Mouse (Mus musculus): ENCODE measurements around the gene Mplkip. TPM values are rescaled to one million over a fixed set of nuclear protein-coding genes. Genes with fewer than 3 reads are reported as not detected.

The Mplkip gene
- 45.1 and 48.9 TPM in 2 replicates for polyA plus RNA-seq (2015; fragmentation: Nextera tagmentation; extraction: Ambion mirVana)

DNA sequence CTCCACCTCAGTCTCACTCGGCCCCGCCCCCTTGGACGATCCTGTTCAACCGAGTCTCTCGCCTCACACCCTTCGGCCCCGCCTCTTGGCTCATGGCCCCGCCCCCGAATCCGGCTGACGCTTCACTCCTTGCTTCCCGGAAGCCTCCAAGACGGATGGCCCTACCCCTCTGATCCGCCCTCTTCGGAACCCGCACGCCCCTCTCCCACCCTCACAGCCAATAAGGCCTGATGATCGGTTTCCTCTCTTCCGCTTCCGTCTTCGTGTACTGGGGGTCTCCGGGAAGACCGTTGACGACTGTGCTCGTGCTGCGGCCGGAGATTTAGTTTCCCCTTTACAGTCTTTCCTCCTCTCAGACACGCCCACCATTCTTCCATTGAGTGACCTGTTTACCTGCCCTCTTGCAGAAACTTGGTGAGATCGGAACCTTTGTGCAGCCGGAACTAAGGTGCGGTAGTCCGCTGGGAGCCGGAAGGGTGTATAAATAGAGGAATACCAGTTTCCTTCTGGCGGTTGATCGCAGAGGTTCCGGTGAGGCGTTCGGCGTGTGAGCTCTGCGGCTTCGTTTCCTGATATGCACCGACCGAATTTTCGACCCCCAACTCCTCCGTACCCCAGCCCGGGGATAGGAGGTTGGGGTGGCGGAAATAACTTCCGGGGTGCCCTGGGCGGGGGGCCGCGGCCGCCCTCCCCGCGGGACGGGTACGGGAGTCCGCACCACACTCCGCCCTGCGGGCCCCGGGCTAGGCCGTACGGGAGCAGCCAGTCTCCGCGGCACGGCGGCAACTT is at the start of gene Mplkip, which contains the start of gene Sugct:
Mplkip (plus strand) TSS at position 282 of the 789 bp plus-strand sequence.
Sugct (minus strand) TSS at position 643 of the 789 bp plus-strand sequence.
- Histone ChIP-seq H3K27ac (peak within 1 kb of the TSS; percentile 88), H3K27me3 (no peaks in the 10 kb centered on the region), H3K4me2 (peak within 1 kb of the TSS; percentile 67), H3K4me3 (peak within 1 kb of the TSS; percentile 77), H3K9me3 (no peaks in the 10 kb centered on the region), H3K9ac (peak within 1 kb of the TSS; percentile 83), H3K4me1 (peaks cover 9% of the 10 kb centered on the region), H3K36me3 (no peaks in the 10 kb centered on the region)
- WGBS = under 1% methylated on average over 66 of the region's 66 CpGs
- ATAC-seq (ENCODE audit: borderline replicate concordance, extremely low read depth, low FRiP score, low TSS enrichment) = peak; percentile 99

- Histone ChIP-seq H3K4me1 (no peaks in the 10 kb centered on the region), H3K9me3 (no peaks in the 10 kb centered on the region), H3K4me3 (no peak overlapping the region), H3K36me3 (no peaks in the 10 kb centered on the region), H3K27ac (no peak overlapping the region), H3K4me2 (no peak overlapping the region), H3K9ac (no peak overlapping the region), H3K27me3 (no peaks in the 10 kb centered on the region)
- ATAC-seq (ENCODE audit: borderline replicate concordance, extremely low read depth, low FRiP score, low TSS enrichment) = no peak
- WGBS = 63% methylated on average over 1 of the region's 1 CpGs
These were observed 27.6 kb upstream of the Mplkip start for GRCm38 (mm10) chr13:17667380-17667779.

DNA sequence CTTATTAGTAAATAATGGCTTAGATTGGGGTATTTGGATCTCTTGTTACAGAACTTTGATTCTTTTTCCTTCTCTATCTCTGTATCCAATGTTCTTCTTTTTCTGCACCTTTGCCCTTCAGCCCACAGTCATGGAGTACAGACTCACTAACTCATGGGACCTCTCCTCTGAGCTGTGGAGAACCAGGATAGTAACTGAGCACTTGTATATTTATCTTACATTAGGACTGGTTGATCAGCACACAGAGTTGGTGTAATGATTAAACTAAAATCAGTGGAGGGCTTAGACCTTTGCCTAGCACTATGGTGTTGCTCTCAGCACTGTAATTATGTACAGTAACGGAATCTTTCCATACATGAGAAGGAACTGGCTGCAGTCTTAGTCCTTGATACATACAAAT is 23.9 kb upstream of the Mplkip start:
- Histone ChIP-seq H3K4me1 (no peaks in the 10 kb centered on the region), H3K4me3 (no peak overlapping the region), H3K27ac (no peak overlapping the region), H3K9ac (no peak overlapping the region), H3K4me2 (no peak overlapping the region), H3K36me3 (no peaks in the 10 kb centered on the region), H3K9me3 (no peaks in the 10 kb centered on the region), H3K27me3 (no peaks in the 10 kb centered on the region)
- no peak for ATAC-seq (ENCODE audit: borderline replicate concordance, extremely low read depth, low FRiP score, low TSS enrichment)
- WGBS = 58% methylated on average over 1 of the region's 1 CpGs

DNA sequence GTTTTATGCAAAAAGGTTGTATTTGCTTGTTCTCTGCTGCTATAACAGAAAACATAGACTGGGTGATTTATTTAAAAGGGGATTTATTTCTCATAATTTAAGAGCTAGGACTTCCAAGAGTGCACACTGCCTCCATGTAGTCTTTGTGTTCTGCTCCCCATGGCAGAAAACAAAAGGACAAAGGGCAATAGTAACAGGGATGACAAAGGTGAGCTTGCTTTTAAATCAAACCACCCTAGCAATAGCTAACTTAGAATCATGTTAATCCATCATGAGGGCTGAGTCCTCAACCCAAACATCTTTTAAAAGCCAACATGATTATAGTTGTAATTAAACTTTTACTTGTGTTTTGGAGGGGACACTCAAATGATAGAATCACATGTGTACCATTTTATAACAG is 5.5 kb upstream of the Mplkip start:
- Histone ChIP-seq H3K4me1 (peaks cover 10% of the 10 kb centered on the region), H3K27me3 (no peaks in the 10 kb centered on the region), H3K9me3 (no peaks in the 10 kb centered on the region), H3K9ac (no peak overlapping the region), H3K27ac (no peak overlapping the region), H3K4me3 (no peak overlapping the region), H3K4me2 (no peak overlapping the region), H3K36me3 (no peaks in the 10 kb centered on the region)
- no peak for ATAC-seq (ENCODE audit: borderline replicate concordance, extremely low read depth, low FRiP score, low TSS enrichment)

GRCm38 (mm10) chr13:17690686-17691085 is 4.3 kb upstream of the Mplkip start:
- no peaks in the 10 kb centered on the region for H3K27me3 ChIP-seq
- ATAC-seq (ENCODE audit: borderline replicate concordance, extremely low read depth, low FRiP score, low TSS enrichment) = no peak
- H3K36me3 ChIP-seq = no peaks in the 10 kb centered on the region
- no peak overlapping the region for H3K4me3 ChIP-seq
- H3K4me1 ChIP-seq = peaks cover 10% of the 10 kb centered on the region
- H3K27ac ChIP-seq = no peak overlapping the region
- no peaks in the 10 kb centered on the region for H3K9me3 ChIP-seq
- no peak overlapping the region for H3K9ac ChIP-seq
- no peak overlapping the region for H3K4me2 ChIP-seq

DNA sequence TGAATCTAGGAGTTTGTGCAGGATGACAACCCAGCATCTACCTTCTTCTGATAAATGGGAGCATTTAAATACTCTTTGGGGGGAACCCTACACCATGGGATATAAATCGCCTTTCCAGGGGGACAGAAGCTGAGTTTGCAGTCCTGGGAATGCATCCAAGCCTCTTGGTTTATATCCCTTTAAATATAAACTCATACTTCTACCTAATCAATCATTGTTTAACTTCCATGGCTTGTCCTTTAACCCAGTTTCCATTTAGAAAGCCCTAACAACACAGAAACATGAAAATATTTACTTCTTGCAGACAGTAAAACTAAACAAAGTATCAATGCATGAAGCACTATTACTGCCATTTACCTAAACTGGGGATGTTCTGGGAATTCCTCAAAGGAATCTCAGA is 3.6 kb upstream of the Mplkip start:
- H3K36me3 ChIP-seq = no peaks in the 10 kb centered on the region
- H3K9me3 ChIP-seq = no peaks in the 10 kb centered on the region
- H3K4me1 ChIP-seq = peaks cover 10% of the 10 kb centered on the region
- ATAC-seq (ENCODE audit: borderline replicate concordance, extremely low read depth, low FRiP score, low TSS enrichment) = no peak
- H3K27me3 ChIP-seq = no peaks in the 10 kb centered on the region
- H3K9ac ChIP-seq = no peak overlapping the region
- 16% methylated on average over 1 of the region's 1 CpGs for WGBS
- H3K27ac ChIP-seq = peak overlapping the region; percentile 63
- H3K4me3 ChIP-seq = no peak overlapping the region
- no peak overlapping the region for H3K4me2 ChIP-seq

GRCm38 (mm10) chr13:17693816-17694215 is 1.2 kb upstream of the Mplkip start:
- Histone ChIP-seq H3K4me1 (peaks cover 12% of the 10 kb centered on the region), H3K4me2 (peak overlapping the region; percentile 67; the same call in 1 of the 2 replicates), H3K9me3 (no peaks in the 10 kb centered on the region), H3K9ac (no peak overlapping the region), H3K27me3 (no peaks in the 10 kb centered on the region), H3K27ac (peak overlapping the region; percentile 88; the same call in 1 of the 2 replicates), H3K4me3 (peak overlapping the region; percentile 77), H3K36me3 (no peaks in the 10 kb centered on the region)
- no peak for ATAC-seq (ENCODE audit: borderline replicate concordance, extremely low read depth, low FRiP score, low TSS enrichment)
- 55% methylated on average over 5 of the region's 5 CpGs for WGBS

DNA sequence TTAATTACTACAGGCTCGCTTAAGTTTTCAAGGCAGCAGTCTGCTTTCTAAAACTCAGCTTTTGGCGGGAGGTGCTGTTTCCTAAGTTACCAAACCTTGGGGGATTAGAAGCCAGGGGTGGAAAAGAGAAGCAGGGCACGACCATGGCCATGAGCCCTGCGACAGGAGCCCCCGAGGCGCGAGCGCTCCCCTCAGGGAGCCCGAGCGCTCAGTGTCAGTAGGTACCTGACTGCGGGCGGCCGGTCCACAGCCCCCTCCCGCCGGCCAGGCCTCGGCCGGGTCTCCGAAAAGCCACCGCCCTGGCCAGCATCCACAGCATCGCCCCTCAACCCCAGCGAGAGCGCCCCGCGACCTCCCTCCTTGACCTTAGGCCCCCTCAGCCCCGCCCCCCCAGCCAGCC is 578 bp upstream of the Mplkip start:
- ATAC-seq (ENCODE audit: borderline replicate concordance, extremely low read depth, low FRiP score, low TSS enrichment) = peak; percentile 71
- H3K9me3 ChIP-seq = no peaks in the 10 kb centered on the region
- peaks cover 12% of the 10 kb centered on the region for H3K4me1 ChIP-seq

GRCm38 (mm10) chr13:17695898-17696580 is 1.0 kb downstream of the Mplkip start:
- Histone ChIP-seq H3K4me2 (peak overlapping the region; percentile 61), H3K9me3 (no peaks in the 10 kb centered on the region), H3K9ac (peak overlapping the region; percentile 83), H3K27ac (peak overlapping the region; percentile 84; the same call in 1 of the 2 replicates), H3K4me1 (peaks cover 7% of the 10 kb centered on the region; the same call in 1 of the 2 replicates), H3K36me3 (no peaks in the 10 kb centered on the region), H3K4me3 (peak overlapping the region; percentile 77), H3K27me3 (no peaks in the 10 kb centered on the region)
- ATAC-seq (ENCODE audit: borderline replicate concordance, extremely low read depth, low FRiP score, low TSS enrichment) = no peak
- 5% methylated on average over 7 of the region's 7 CpGs for WGBS

More for the DNA sequence above, 578 bp upstream of the Mplkip start:
- H3K27me3 ChIP-seq = no peaks in the 10 kb centered on the region
- H3K9ac ChIP-seq = peak overlapping the region; percentile 67
- H3K27ac ChIP-seq = peak overlapping the region; percentile 88
- no peaks in the 10 kb centered on the region for H3K36me3 ChIP-seq
- H3K4me3 ChIP-seq = peak overlapping the region; percentile 77
- under 1% methylated on average over 24 of the region's 25 CpGs for WGBS
- H3K4me2 ChIP-seq = peak overlapping the region; percentile 67

DNA sequence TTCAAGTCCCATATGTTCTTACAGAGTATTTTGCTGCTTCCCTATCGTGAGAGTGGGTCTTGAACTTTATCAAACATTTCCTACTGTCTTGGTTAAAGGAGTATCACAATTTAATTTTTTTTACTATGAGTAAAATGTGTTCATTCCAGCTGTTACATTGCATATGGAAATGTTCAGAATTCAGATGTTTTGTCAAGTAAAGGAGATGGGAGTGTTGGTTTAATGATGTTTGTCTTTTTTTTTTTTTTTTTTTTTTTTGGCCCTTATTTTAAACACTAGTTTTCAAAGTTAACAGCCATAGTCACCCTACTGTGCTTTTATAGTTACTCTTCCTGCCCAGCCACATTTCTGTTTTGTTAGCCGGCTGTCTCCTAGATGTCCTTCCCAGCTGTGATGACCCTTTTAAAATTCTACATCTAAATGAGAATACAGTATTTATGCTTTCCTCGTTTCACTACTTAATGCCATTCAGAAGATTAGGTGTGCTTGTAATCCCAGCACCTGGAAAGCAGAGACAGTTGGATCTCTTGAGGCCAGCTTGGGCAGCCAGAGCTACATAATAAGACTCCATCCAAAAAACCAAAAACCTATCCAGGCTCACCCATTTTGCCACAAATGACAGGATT is 5.2 kb downstream of the Mplkip start:
- H3K27me3 ChIP-seq = no peaks in the 10 kb centered on the region
- no peak overlapping the region for H3K4me3 ChIP-seq
- H3K27ac ChIP-seq = no peak overlapping the region
- H3K4me2 ChIP-seq = no peak overlapping the region
- no peaks in the 10 kb centered on the region for H3K9me3 ChIP-seq
- ATAC-seq (ENCODE audit: borderline replicate concordance, extremely low read depth, low FRiP score, low TSS enrichment) = no peak
- H3K9ac ChIP-seq = no peak overlapping the region
- 83% methylated on average over 3 of the region's 3 CpGs for WGBS
- 0 out of 2 replicates have a peak, but pooled peaks cover 3% of the 10 kb centered on the region for H3K4me1 ChIP-seq
- no peaks in the 10 kb centered on the region for H3K36me3 ChIP-seq

DNA sequence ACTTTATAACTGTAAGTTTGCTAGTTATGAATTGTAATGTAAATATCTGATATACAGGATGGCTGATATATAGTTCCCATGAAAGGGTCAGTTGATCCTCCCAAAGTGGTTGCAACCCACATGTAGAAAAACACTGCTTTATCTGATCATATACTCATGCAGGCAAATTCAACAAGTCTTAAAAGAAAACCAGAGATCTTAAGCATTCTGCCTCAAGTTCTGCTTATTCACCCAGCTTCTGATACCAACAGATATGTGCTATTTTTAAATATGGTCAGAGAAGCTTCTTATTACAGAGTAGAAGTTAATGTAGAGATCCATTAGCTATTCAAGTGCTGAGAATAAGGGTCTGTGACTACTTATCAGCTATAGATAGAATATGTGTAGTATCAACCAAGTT is 6.3 kb downstream of the Mplkip start:
- Histone ChIP-seq H3K27ac (no peak overlapping the region), H3K27me3 (no peaks in the 10 kb centered on the region), H3K36me3 (no peaks in the 10 kb centered on the region), H3K4me1 (0 out of 2 replicates have a peak, but pooled peaks cover 3% of the 10 kb centered on the region), H3K4me2 (no peak overlapping the region), H3K4me3 (no peak overlapping the region), H3K9me3 (no peaks in the 10 kb centered on the region), H3K9ac (no peak overlapping the region)
- ATAC-seq (ENCODE audit: borderline replicate concordance, extremely low read depth, low FRiP score, low TSS enrichment) = no peak

- no peak overlapping the region for H3K4me3 ChIP-seq
- no peak overlapping the region for H3K9ac ChIP-seq
- H3K27me3 ChIP-seq = no peaks in the 10 kb centered on the region
- H3K4me2 ChIP-seq = no peak overlapping the region
- no peaks in the 10 kb centered on the region for H3K4me1 ChIP-seq
- no peaks in the 10 kb centered on the region for H3K9me3 ChIP-seq
- H3K36me3 ChIP-seq = no peaks in the 10 kb centered on the region
- ATAC-seq (ENCODE audit: borderline replicate concordance, extremely low read depth, low FRiP score, low TSS enrichment) = no peak
- H3K27ac ChIP-seq = no peak overlapping the region
These were observed 7.3 kb downstream of the Mplkip start for GRCm38 (mm10) chr13:17702311-17702710.

Measured in lung, embryonic 15.5 days (tissue).